Mouse (Mus musculus): Measurements from ENCODE around the gene Foxd3. TPM values are rescaled to one million over a fixed set of nuclear protein-coding genes. Genes with fewer than 3 reads are reported as not detected.
A peak's percentile ranks its signal among the peaks of the same experiment; 100 is the strongest.

Gene Foxd3
- polyA plus RNA-seq, 1 experiment from 2014 or later = 0.08 TPM

DNA sequence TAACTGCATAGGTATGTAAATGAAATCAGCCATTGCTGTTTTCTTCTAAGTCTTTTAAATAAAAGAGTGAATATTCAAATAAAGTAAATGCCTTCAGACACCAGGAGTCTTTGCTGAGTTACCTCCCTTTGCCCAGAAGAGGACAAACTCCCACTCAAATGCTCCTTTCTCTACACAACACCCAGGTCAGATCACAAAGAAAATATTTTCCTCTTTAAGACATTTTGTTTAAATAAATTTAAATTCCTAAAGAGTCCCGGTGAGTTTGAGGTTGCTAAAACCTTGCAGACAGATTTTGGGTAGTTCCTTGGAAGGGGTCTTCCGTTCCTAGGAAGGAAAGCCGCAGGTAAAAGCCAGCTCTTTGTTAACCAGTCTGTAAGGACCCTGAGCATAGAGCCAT lies 14.2 kb upstream of the Foxd3 start:
- Histone ChIP-seq H3K4me3 (ENCODE audit: low read depth, low read length) (no peak overlapping the region), H3K27me3 (ENCODE audit: control insufficient read depth, insufficient read depth, low read length) (peaks cover 8% of the 10 kb centered on the region; the same call in 1 of the 2 replicates), H3K9me3 (ENCODE audit: control insufficient read depth, low read length) (no peaks in the 10 kb centered on the region), H3K36me3 (ENCODE audit: control insufficient read depth, insufficient read depth, low read length) (no peaks in the 10 kb centered on the region), H3K4me2 (ENCODE audit: low read depth, low read length, severe bottlenecking) (no peak overlapping the region), H3K27ac (ENCODE audit: low read depth, low read length) (no peak overlapping the region), H3K4me1 (replicated peaks; ENCODE audit: control insufficient read depth, insufficient read depth, low read length) (no peaks in the 10 kb centered on the region), H3K9ac (ENCODE audit: low read length) (no peak overlapping the region)
- 24% methylated on average over 3 of the region's 3 CpGs for WGBS
- no peak for ATAC-seq (replicated peaks; ENCODE audit: low FRiP score)
- DNase-seq (ENCODE audit: low spot score) = no peak

GRCm38 (mm10) chr4:99645560-99645959 lies 10.5 kb upstream of the Foxd3 start:
- no peak overlapping the region for H3K27ac ChIP-seq (ENCODE audit: low read depth, low read length)
- ATAC-seq (replicated peaks; ENCODE audit: low FRiP score) (no peak), DNase-seq (ENCODE audit: low spot score) (no peak)
- no peak overlapping the region for H3K9ac ChIP-seq (ENCODE audit: low read length)
- no peaks in the 10 kb centered on the region for H3K36me3 ChIP-seq (ENCODE audit: control insufficient read depth, insufficient read depth, low read length)
- WGBS = 87% methylated on average over 4 of the region's 4 CpGs
- H3K27me3 ChIP-seq (ENCODE audit: control insufficient read depth, insufficient read depth, low read length) = peaks cover 42% of the 10 kb centered on the region
- no peak overlapping the region for H3K4me2 ChIP-seq (ENCODE audit: low read depth, low read length, severe bottlenecking)
- H3K4me3 ChIP-seq (ENCODE audit: low read depth, low read length) = no peak overlapping the region
- no peaks in the 10 kb centered on the region for H3K4me1 ChIP-seq (replicated peaks; ENCODE audit: control insufficient read depth, insufficient read depth, low read length)
- no peaks in the 10 kb centered on the region for H3K9me3 ChIP-seq (ENCODE audit: control insufficient read depth, low read length)

DNA sequence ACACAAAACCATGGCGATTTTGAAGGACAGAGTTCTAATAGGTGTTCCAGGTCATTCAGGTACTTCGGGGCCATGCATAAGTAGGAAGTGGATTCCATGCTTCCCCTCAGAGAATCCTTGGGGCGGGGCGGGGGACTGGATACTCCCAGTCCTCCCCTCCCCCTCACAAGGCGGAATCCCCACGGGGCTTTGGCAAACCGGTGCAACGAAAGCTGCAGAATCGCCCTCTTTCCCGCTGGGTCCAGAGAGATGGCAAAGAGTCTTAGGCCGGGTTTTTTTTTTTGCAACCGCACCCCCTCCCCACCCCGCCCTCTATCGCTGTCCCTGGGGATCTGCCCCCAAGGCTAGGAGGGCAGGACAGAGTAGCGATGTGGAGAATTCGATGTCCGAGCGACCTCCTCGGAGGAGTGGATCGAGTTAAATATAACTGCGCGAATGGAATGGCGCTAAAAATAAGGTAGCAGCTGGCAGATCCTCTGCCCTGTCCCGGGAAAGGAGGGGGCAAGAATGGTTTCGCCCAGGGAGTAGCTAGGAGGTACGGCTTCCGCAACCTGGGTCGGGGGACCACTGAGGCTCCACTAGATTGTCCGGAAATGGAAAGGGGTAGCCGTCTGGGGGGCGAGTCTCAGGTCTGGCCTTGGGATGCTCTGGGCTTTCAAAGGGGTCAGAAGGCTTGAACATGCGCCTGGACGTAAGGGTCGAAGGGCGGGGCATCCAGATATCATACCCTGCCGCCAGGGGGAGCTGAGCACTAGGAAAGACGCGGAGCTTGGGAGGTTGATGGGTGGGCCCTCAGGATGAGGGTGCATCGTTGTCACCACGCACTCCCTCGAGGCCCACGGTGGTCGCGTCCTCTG lies 5.8 kb upstream of the Foxd3 start:
- no peaks in the 10 kb centered on the region for H3K9me3 ChIP-seq (ENCODE audit: control insufficient read depth, low read length)
- WGBS = 3% methylated on average over 44 of the region's 44 CpGs

DNA sequence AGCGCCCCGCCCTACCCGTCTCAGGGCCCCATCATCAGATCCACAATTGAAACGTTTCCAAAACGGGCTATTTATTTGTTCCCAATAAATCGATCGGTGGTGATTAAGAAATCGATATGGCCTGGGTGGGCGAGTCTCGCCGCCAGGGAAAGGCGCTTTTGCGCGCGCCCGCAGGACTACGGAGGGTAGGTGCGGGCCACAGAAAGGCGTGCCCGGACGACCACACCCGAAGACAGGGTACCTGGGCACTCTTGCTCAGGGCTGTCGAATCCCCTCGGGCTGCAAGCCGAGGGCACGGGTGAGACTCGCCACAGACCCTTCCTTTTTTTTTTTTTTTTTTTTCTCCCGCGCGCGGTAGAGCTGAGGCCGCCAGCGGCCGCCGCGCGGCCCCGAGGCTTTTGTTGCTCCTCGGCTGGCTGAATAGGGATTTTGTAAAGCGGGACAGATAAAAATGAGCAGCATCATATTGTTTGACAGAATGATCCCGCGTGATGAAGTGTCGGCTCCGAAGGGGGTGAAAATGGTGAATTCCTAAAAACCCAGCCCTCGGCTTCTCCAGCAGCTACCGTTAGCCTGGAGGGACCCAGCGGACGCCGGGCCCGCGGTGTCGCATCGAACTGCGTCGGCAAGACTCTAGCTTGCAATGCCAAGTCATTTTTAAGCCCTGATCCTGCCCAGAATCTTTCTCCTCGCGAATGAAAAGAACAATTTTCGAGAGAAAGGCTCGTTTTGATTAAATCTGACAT lies 5.0 kb upstream of the Foxd3 start:
- Histone ChIP-seq H3K9ac (ENCODE audit: low read length) (no peak overlapping the region), H3K27me3 (ENCODE audit: control insufficient read depth, insufficient read depth, low read length) (peaks cover 92% of the 10 kb centered on the region), H3K27ac (ENCODE audit: low read depth, low read length) (no peak overlapping the region), H3K4me3 (ENCODE audit: low read depth, low read length) (peak overlapping the region; percentile 24; the same call in 1 of the 2 replicates), H3K4me2 (ENCODE audit: low read depth, low read length, severe bottlenecking) (peak overlapping the region; percentile 38; the same call in 1 of the 2 replicates), H3K4me1 (replicated peaks; ENCODE audit: control insufficient read depth, insufficient read depth, low read length) (peaks cover 4% of the 10 kb centered on the region), H3K36me3 (ENCODE audit: control insufficient read depth, insufficient read depth, low read length) (no peaks in the 10 kb centered on the region), H3K9me3 (ENCODE audit: control insufficient read depth, low read length) (no peaks in the 10 kb centered on the region)
- ATAC-seq (replicated peaks; ENCODE audit: low FRiP score) (no peak), DNase-seq (ENCODE audit: low spot score) (peak; percentile 69)
- 2% methylated on average over 57 of the region's 59 CpGs for WGBS

More for the DNA sequence above, 5.8 kb upstream of the Foxd3 start:
- Histone ChIP-seq H3K4me2 (ENCODE audit: low read depth, low read length, severe bottlenecking) (no peak overlapping the region), H3K27ac (ENCODE audit: low read depth, low read length) (no peak overlapping the region), H3K4me1 (replicated peaks; ENCODE audit: control insufficient read depth, insufficient read depth, low read length) (peaks cover 4% of the 10 kb centered on the region), H3K27me3 (ENCODE audit: control insufficient read depth, insufficient read depth, low read length) (peaks cover 84% of the 10 kb centered on the region), H3K9ac (ENCODE audit: low read length) (no peak overlapping the region), H3K4me3 (ENCODE audit: low read depth, low read length) (no peak overlapping the region; the same call in 1 of the 2 replicates), H3K36me3 (ENCODE audit: control insufficient read depth, insufficient read depth, low read length) (no peaks in the 10 kb centered on the region)
- DNase-seq (ENCODE audit: low spot score) = peak; percentile 64
- peak; percentile 25; the same call in 1 of the 2 replicates for ATAC-seq (replicated peaks; ENCODE audit: low FRiP score)

DNA sequence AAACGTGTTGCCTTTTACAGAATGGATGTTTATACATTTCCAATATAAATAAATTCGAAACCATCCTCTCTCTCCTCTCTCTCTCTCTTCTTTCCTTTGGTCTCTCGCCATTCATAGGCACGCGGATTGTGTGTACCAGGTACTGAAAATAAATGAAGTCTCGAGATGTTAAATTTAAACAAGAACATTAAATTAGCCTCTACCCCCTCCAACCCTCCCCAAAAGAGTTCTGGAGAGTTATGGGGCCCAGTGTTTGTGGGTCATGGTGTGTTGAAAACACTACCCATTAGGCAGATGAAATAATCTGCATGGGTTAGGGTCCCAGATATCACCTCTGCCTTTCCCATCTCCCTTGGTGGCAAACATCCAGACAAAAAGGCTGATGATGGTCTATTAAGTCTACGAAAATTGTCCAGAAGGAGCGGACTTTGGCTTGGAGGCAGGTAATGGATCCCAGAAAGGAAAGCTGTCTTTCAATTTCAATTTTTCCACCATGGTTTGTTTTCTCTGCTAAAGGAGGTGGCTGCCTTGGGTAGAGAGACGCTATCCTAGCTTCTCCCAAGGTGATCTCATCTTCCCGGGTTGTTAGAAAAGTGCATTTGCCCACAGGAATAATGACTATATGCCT lies 4.2 kb upstream of the Foxd3 start:
- H3K27ac ChIP-seq (ENCODE audit: low read depth, low read length) = no peak overlapping the region
- H3K4me2 ChIP-seq (ENCODE audit: low read depth, low read length, severe bottlenecking) = no peak overlapping the region
- H3K27me3 ChIP-seq (ENCODE audit: control insufficient read depth, insufficient read depth, low read length) = peaks cover 97% of the 10 kb centered on the region
- no peaks in the 10 kb centered on the region for H3K36me3 ChIP-seq (ENCODE audit: control insufficient read depth, insufficient read depth, low read length)
- no peak overlapping the region for H3K4me3 ChIP-seq (ENCODE audit: low read depth, low read length)
- DNase-seq (ENCODE audit: low spot score) = no peak
- H3K9ac ChIP-seq (ENCODE audit: low read length) = no peak overlapping the region
- no peak for ATAC-seq (replicated peaks; ENCODE audit: low FRiP score)
- 11% methylated on average over 10 of the region's 10 CpGs for WGBS
- H3K4me1 ChIP-seq (replicated peaks; ENCODE audit: control insufficient read depth, insufficient read depth, low read length) = peaks cover 6% of the 10 kb centered on the region
- no peaks in the 10 kb centered on the region for H3K9me3 ChIP-seq (ENCODE audit: control insufficient read depth, low read length)

GRCm38 (mm10) chr4:99652576-99653210 lies 3.4 kb upstream of the Foxd3 start:
- Histone ChIP-seq H3K4me1 (replicated peaks; ENCODE audit: control insufficient read depth, insufficient read depth, low read length) (peaks cover 13% of the 10 kb centered on the region), H3K36me3 (ENCODE audit: control insufficient read depth, insufficient read depth, low read length) (no peaks in the 10 kb centered on the region), H3K9ac (ENCODE audit: low read length) (no peak overlapping the region), H3K9me3 (ENCODE audit: control insufficient read depth, low read length) (no peaks in the 10 kb centered on the region), H3K27me3 (ENCODE audit: control insufficient read depth, insufficient read depth, low read length) (peaks cover 99% of the 10 kb centered on the region), H3K27ac (ENCODE audit: low read depth, low read length) (no peak overlapping the region), H3K4me2 (ENCODE audit: low read depth, low read length, severe bottlenecking) (no peak overlapping the region), H3K4me3 (ENCODE audit: low read depth, low read length) (no peak overlapping the region)
- 1% methylated on average over 19 of the region's 19 CpGs for WGBS
- ATAC-seq (replicated peaks; ENCODE audit: low FRiP score) (no peak), DNase-seq (ENCODE audit: low spot score) (no peak)

DNA sequence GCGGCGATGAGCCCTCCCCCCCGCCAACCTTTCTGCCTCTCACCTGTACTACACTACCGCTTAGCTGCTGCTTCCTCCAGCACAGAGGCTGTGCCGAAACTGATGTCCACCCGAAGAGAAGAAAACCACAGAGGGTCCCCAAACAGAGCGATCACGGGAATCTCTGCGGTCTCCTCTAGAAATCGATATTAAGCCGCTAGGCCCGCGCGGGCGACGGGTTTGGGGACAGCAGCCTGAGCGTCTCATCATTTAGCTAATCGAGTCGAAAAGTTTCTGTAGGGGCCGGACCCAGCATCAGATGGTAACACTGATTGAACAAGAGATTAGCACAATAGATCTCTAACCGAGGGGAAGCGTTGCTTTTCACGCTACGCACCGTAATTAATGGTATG lies 2.9 kb upstream of the Foxd3 start:
- no peak overlapping the region for H3K27ac ChIP-seq (ENCODE audit: low read depth, low read length)
- no peak for ATAC-seq (replicated peaks; ENCODE audit: low FRiP score)
- H3K9me3 ChIP-seq (ENCODE audit: control insufficient read depth, low read length) = no peaks in the 10 kb centered on the region
- no peak overlapping the region for H3K4me2 ChIP-seq (ENCODE audit: low read depth, low read length, severe bottlenecking)
- no peak overlapping the region for H3K9ac ChIP-seq (ENCODE audit: low read length)
- H3K4me1 ChIP-seq (replicated peaks; ENCODE audit: control insufficient read depth, insufficient read depth, low read length) = peaks cover 13% of the 10 kb centered on the region
- H3K4me3 ChIP-seq (ENCODE audit: low read depth, low read length) = no peak overlapping the region
- peaks cover 99% of the 10 kb centered on the region for H3K27me3 ChIP-seq (ENCODE audit: control insufficient read depth, insufficient read depth, low read length)
- WGBS = under 1% methylated on average over 25 of the region's 25 CpGs
- H3K36me3 ChIP-seq (ENCODE audit: control insufficient read depth, insufficient read depth, low read length) = no peaks in the 10 kb centered on the region
- peak; percentile 64 for DNase-seq (ENCODE audit: low spot score)

DNA sequence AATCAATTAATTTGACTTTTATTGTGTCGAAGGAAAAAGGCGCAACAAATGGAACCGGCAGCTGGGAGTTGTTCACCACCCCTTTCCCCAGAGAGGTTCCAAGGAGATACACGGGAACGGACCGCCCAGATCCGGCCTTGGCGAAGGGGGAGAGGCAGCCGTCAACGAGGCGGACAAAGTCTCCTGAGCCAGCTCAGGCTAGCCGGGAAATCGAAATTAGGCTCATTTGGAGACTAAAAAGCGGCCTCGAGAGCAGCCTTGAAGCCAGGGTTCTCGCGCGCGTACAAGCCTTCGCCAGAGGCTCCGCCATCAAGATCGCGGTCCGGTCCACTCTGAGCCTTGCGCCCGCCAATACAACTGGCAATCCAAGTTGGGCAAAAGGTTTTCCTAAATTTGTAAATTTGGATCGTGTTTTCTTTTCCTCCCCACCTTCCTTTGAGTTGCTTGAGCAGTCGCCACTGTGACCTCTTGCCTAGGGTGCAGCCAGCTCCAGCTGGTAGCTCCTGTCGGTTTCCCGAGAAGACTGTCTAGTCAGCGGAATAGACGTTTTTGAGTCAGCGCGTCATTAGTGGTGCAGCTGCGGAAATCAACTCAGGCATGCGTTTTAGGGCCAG lies 2.4 kb upstream of the Foxd3 start:
- Histone ChIP-seq H3K4me1 (replicated peaks; ENCODE audit: control insufficient read depth, insufficient read depth, low read length) (peaks cover 13% of the 10 kb centered on the region), H3K4me3 (ENCODE audit: low read depth, low read length) (no peak overlapping the region), H3K27ac (ENCODE audit: low read depth, low read length) (no peak overlapping the region), H3K9me3 (ENCODE audit: control insufficient read depth, low read length) (no peaks in the 10 kb centered on the region), H3K36me3 (ENCODE audit: control insufficient read depth, insufficient read depth, low read length) (no peaks in the 10 kb centered on the region), H3K27me3 (ENCODE audit: control insufficient read depth, insufficient read depth, low read length) (peaks cover 96% of the 10 kb centered on the region), H3K9ac (ENCODE audit: low read length) (no peak overlapping the region), H3K4me2 (ENCODE audit: low read depth, low read length, severe bottlenecking) (0 out of 2 replicates have a peak overlapping the region, but pooled peaks have one; percentile 8)
- under 1% methylated on average over 36 of the region's 36 CpGs for WGBS
- no peak for ATAC-seq (replicated peaks; ENCODE audit: low FRiP score)
- peak; percentile 62 for DNase-seq (ENCODE audit: low spot score)

All from forebrain, embryonic 11.5 days (tissue).